Mouse (Mus musculus) embryonic facial prominence, embryonic 15.5 days (tissue): ENCODE data around the gene Akr1c19. TPM values are rescaled to one million over a fixed set of nuclear protein-coding genes. Genes with fewer than 3 reads are reported as not detected.
"Not testable (repeated sequence)": the region's sequence is repeated elsewhere in the genome, so short reads cannot be mapped to it uniquely, and the experiment has no call there.

Experiments used
- ATAC-seq: fragments of 200-750 bp; cut with Nextera tagmentation; 2 replicates; pipeline ENCODE4 v1.8.0; 2017; ENCODE audit warnings: low read depth, moderate TSS enrichment; ENCODE audit not compliant: insufficient number of reproducible peaks, low FRiP score, low TSS enrichment
- H3K27ac ChIP-seq: fragments of 300-500 bp; sonication (generic); replicated peaks from 2 replicates; pipeline ENCODE4 v1.5.1; 2015; ENCODE audit warnings: mild to moderate bottlenecking, inconsistent platforms
- H3K27me3 ChIP-seq: fragments of 300-500 bp; sonication (generic); 2 replicates; pipeline ENCODE4 v1.6.1; 2015; ENCODE audit warnings: inconsistent platforms
- H3K36me3 ChIP-seq: fragments of 300-500 bp; sonication (generic); 2 replicates; pipeline ENCODE4 v1.6.1; 2015; ENCODE audit warnings: mild to moderate bottlenecking, inconsistent platforms
- H3K4me1 ChIP-seq: fragments of 300-500 bp; sonication (generic); 2 replicates; pipeline ENCODE4 v1.6.1; 2015; ENCODE audit warnings: inconsistent platforms
- H3K4me2 ChIP-seq: fragments of 300-500 bp; sonication (generic); replicated peaks from 2 replicates; pipeline ENCODE4 v1.6.1; 2015; ENCODE audit warnings: mild to moderate bottlenecking, inconsistent platforms
- H3K4me3 ChIP-seq: fragments of 300-500 bp; sonication (generic); replicated peaks from 2 replicates; pipeline ENCODE4 v1.5.1; 2015; ENCODE audit warnings: mild to moderate bottlenecking, inconsistent platforms
- H3K9ac ChIP-seq: fragments of 300-500 bp; sonication (generic); 2 replicates; pipeline ENCODE4 v1.6.1; 2015; ENCODE audit warnings: inconsistent platforms
- H3K9me3 ChIP-seq: fragments of 300-500 bp; sonication (generic); replicated peaks from 2 replicates; pipeline ENCODE4 v1.6.1; 2016; ENCODE audit warnings: inconsistent platforms
- WGBS: fragments of 180-500 bp; shearing (Covaris S2); methylation state at CpG from one replicate; pipeline ENCODE4 v1.1.7; 2015; 5-methylcytosine and 5-hydroxymethylcytosine counted together
- polyA plus RNA-seq: library from polyadenylated mRNA; unstranded; fragments of >200 nt; fragmentation: Nextera tagmentation; extraction: Ambion mirVana; gene quantifications from 2 replicates; pipeline ENCODE4 v1.2.1, GENCODE M21; 2015

Akr1c19 gene
- 0.26 and 0.43 TPM in 2 replicates for polyA plus RNA-seq

GRCm38 (mm10) chr13:4228441-4228840 is at the start of gene Akr1c19:
Akr1c19 (plus strand) TSS chr13:4228700.
- 48% methylated on average over 1 of the region's 1 CpGs for WGBS
- ATAC-seq = no peak

GRCm38 (mm10) chr13:4181321-4181720 is 47.2 kb upstream of the Akr1c19 start:
- ATAC-seq, H3K36me3 ChIP-seq, H3K4me2 ChIP-seq, H3K4me1 ChIP-seq, H3K27ac ChIP-seq, H3K4me3 ChIP-seq, H3K9me3 ChIP-seq, H3K27me3 ChIP-seq, H3K9ac ChIP-seq: not testable (repeated sequence)
- WGBS = 88% methylated on average over 4 of the region's 4 CpGs

More at GRCm38 (mm10) chr13:4228441-4228840, at the start of gene Akr1c19:
- no peak within 1 kb of the TSS for H3K27ac ChIP-seq
- H3K36me3 ChIP-seq = no peaks in the 10 kb centered on the region
- H3K4me2 ChIP-seq = no peak within 1 kb of the TSS
- H3K4me3 ChIP-seq = no peak within 1 kb of the TSS
- no peaks in the 10 kb centered on the region for H3K4me1 ChIP-seq
- no peak within 1 kb of the TSS for H3K9ac ChIP-seq
- H3K27me3 ChIP-seq = no peaks in the 10 kb centered on the region
- no peaks in the 10 kb centered on the region for H3K9me3 ChIP-seq

GRCm38 (mm10) chr13:4183116-4183515 is 45.4 kb upstream of the Akr1c19 start:
- no peak overlapping the region for H3K4me3 ChIP-seq
- H3K4me1 ChIP-seq = no peaks in the 10 kb centered on the region
- H3K36me3 ChIP-seq = no peaks in the 10 kb centered on the region
- 59% methylated on average over 9 of the region's 9 CpGs for WGBS
- no peak overlapping the region for H3K27ac ChIP-seq
- H3K27me3 ChIP-seq = no peaks in the 10 kb centered on the region
- no peak overlapping the region for H3K4me2 ChIP-seq
- no peaks in the 10 kb centered on the region for H3K9me3 ChIP-seq
- H3K9ac ChIP-seq = no peak overlapping the region
- ATAC-seq = no peak

GRCm38 (mm10) chr13:4186641-4187411 is 41.7 kb upstream of the Akr1c19 start:
- not testable (repeated sequence) for H3K4me3 ChIP-seq, H3K4me2 ChIP-seq, H3K9me3 ChIP-seq, H3K36me3 ChIP-seq, H3K27ac ChIP-seq, H3K27me3 ChIP-seq, H3K9ac ChIP-seq, H3K4me1 ChIP-seq, ATAC-seq
- 71% methylated on average over 7 of the region's 7 CpGs for WGBS

GRCm38 (mm10) chr13:4188174-4188573 is 40.3 kb upstream of the Akr1c19 start:
- no peak overlapping the region for H3K9ac ChIP-seq
- 89% methylated on average over 2 of the region's 2 CpGs for whole genome bisulfite sequencing
- no peaks in the 10 kb centered on the region for H3K4me1 ChIP-seq
- H3K27me3 ChIP-seq = no peaks in the 10 kb centered on the region
- no peak overlapping the region for H3K4me2 ChIP-seq
- no peak overlapping the region for H3K4me3 ChIP-seq
- H3K27ac ChIP-seq = no peak overlapping the region
- no peak for ATAC-seq
- no peaks in the 10 kb centered on the region for H3K9me3 ChIP-seq
- H3K36me3 ChIP-seq = no peaks in the 10 kb centered on the region

- Histone ChIP-seq H3K27me3 (no peaks in the 10 kb centered on the region), H3K4me1 (no peaks in the 10 kb centered on the region), H3K27ac (no peak within 1 kb of the TSS), H3K9ac (no peak within 1 kb of the TSS), H3K36me3 (no peaks in the 10 kb centered on the region), H3K9me3 (no peaks in the 10 kb centered on the region), H3K4me3 (no peak within 1 kb of the TSS), H3K4me2 (no peak within 1 kb of the TSS)
- no peak for ATAC-seq
- 46% methylated on average over 3 of the region's 3 CpGs for WGBS
Measured at GRCm38 (mm10) chr13:4190904-4191303, 37.6 kb upstream of the Akr1c19 start, which contains the start of gene Akr1c13. Akr1c13 (plus strand) TSS chr13:4191150.

- ATAC-seq = no peak
- Histone ChIP-seq H3K4me1 (no peaks in the 10 kb centered on the region), H3K9ac (no peak overlapping the region), H3K4me3 (no peak overlapping the region), H3K27me3 (no peaks in the 10 kb centered on the region), H3K9me3 (no peaks in the 10 kb centered on the region), H3K4me2 (no peak overlapping the region), H3K36me3 (no peaks in the 10 kb centered on the region), H3K27ac (no peak overlapping the region)
- WGBS = 79% methylated on average over 3 of the region's 3 CpGs
Measured at GRCm38 (mm10) chr13:4192511-4192910, 36.0 kb upstream of the Akr1c19 start.

- Histone ChIP-seq H3K9me3 (no peaks in the 10 kb centered on the region), H3K4me3 (no peak overlapping the region), H3K36me3 (no peaks in the 10 kb centered on the region), H3K27me3 (no peaks in the 10 kb centered on the region), H3K9ac (no peak overlapping the region), H3K27ac (no peak overlapping the region), H3K4me1 (no peaks in the 10 kb centered on the region), H3K4me2 (no peak overlapping the region)
- no peak for ATAC-seq
- 42% methylated on average over 1 of the region's 1 CpGs for WGBS
Measured at GRCm38 (mm10) chr13:4206147-4206903, 22.2 kb upstream of the Akr1c19 start.

GRCm38 (mm10) chr13:4211560-4212299 is 16.8 kb upstream of the Akr1c19 start:
- Histone ChIP-seq H3K4me3 (no peak overlapping the region), H3K9me3 (no peaks in the 10 kb centered on the region)
- 61% methylated on average over 20 of the region's 20 CpGs for WGBS

GRCm38 (mm10) chr13:4212309-4212708 is 16.2 kb upstream of the Akr1c19 start:
- H3K4me3 ChIP-seq = no peak overlapping the region
- WGBS = 70% methylated on average over 3 of the region's 3 CpGs
- H3K9me3 ChIP-seq = no peaks in the 10 kb centered on the region
- H3K4me1 ChIP-seq = no peaks in the 10 kb centered on the region
- H3K4me2 ChIP-seq = no peak overlapping the region
- no peaks in the 10 kb centered on the region for H3K36me3 ChIP-seq
- no peaks in the 10 kb centered on the region for H3K27me3 ChIP-seq
- H3K27ac ChIP-seq = no peak overlapping the region
- no peak for ATAC-seq
- H3K9ac ChIP-seq = no peak overlapping the region

More at GRCm38 (mm10) chr13:4211560-4212299, 16.8 kb upstream of the Akr1c19 start:
- no peaks in the 10 kb centered on the region for H3K4me1 ChIP-seq
- no peak overlapping the region for H3K4me2 ChIP-seq
- H3K27ac ChIP-seq = no peak overlapping the region
- ATAC-seq = no peak
- H3K36me3 ChIP-seq = no peaks in the 10 kb centered on the region
- H3K27me3 ChIP-seq = no peaks in the 10 kb centered on the region
- H3K9ac ChIP-seq = no peak overlapping the region

GRCm38 (mm10) chr13:4215496-4215895 is 13.0 kb upstream of the Akr1c19 start:
- ATAC-seq, H3K4me1 ChIP-seq, H3K36me3 ChIP-seq, H3K27ac ChIP-seq, H3K9me3 ChIP-seq, H3K4me3 ChIP-seq, H3K4me2 ChIP-seq, H3K9ac ChIP-seq, H3K27me3 ChIP-seq: not testable (repeated sequence)
- WGBS = 83% methylated on average over 1 of the region's 1 CpGs
